Comparison of ENCODE assay signal across 11 mouse cellular contexts in the genomic region with DNA sequence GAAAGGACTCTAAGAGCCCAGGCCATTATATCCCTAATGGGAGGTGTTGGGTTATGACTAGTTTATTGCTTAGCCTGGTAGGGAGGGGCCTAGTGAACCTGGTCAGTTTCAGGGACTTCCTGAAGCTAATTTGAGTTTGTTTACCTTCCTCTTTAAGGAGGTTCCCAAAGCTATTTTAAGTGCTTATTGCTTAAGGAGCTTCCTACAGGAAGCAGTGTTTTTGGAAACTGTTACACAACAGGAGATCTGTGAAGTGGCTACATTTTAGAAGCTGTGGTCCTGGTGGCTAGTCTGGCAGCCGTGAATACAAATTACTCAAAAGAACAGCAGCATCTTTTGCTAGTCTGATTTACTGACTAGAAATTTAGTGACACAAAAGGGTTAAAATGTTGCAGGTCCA. TPM values are rescaled to one million over a fixed set of nuclear protein-coding genes. Genes with fewer than 3 reads are reported as not detected.
DNase-seq lines count a peak whose midpoint lies in the region; ATAC-seq and TF ChIP-seq lines count a peak whose summit lies in the region.
"Had no signal": no experiment of that assay in that cellular context is flagged by ENCODE, and none has a peak within 500 bp of the region (broad histone marks: within the 10 kb centered on the region; RNA-seq: fewer than 3 reads in every experiment).

No protein-coding gene starts in this region.

- no peaks in the 10 kb centered on the region for H3K9me3 ChIP-seq in midbrain, embryonic 11.5 days (ENCODE audit: control insufficient read depth, low read length)
- H3K9me3 ChIP-seq in stomach, postnatal 0 days (ENCODE audit: control insufficient read depth, low read length), result no peaks in the 10 kb centered on the region

- 52% methylated on average over 1 of the region's 1 CpGs for WGBS in heart, adult 2 months
- WGBS in midbrain, embryonic 11.5 days, result 92% methylated on average over 1 of the region's 1 CpGs
- 76% methylated on average over 1 of the region's 1 CpGs for whole genome bisulfite sequencing in stomach, postnatal 0 days
- WGBS in lung, adult 2 months, result 33% methylated on average over 1 of the region's 1 CpGs

- H3K4me2 ChIP-seq in midbrain, embryonic 11.5 days, result peak overlapping the region; percentile 91; the same call in 1 of the 2 replicates
- no peak overlapping the region for H3K4me2 ChIP-seq in stomach, postnatal 0 days (replicated peaks; ENCODE audit: low read depth)

- no peak for TF ChIP-seq EP300 in heart, adult 2 months (IDR thresholded peaks at IDR 0.05; ENCODE audit: insufficient read depth, low read depth, low read length)
- no peak for TF ChIP-seq EP300 in stomach, postnatal 0 days (optimal IDR thresholded peaks at IDR 0.05)

- no peak overlapping the region for H3K9ac ChIP-seq in heart, adult 2 months (ENCODE audit: low read depth, low read length)
- 0 out of 2 replicates have a peak overlapping the region, but pooled peaks have one; percentile 69 for H3K9ac ChIP-seq in midbrain, embryonic 11.5 days (ENCODE audit: low read length)
- H3K9ac ChIP-seq in stomach, postnatal 0 days (ENCODE audit: low read length), result no peak overlapping the region

- no peaks in the 10 kb centered on the region for H3K27me3 ChIP-seq in heart, adult 2 months (ENCODE audit: control insufficient read depth, insufficient read depth, low read length)
- H3K27me3 ChIP-seq in testis, adult 2 months (ENCODE audit: control insufficient read depth, insufficient read depth, low read length), result no peaks in the 10 kb centered on the region
- H3K27me3 ChIP-seq in midbrain, embryonic 11.5 days (ENCODE audit: control insufficient read depth, insufficient read depth, low read length), result no peaks in the 10 kb centered on the region
- no peaks in the 10 kb centered on the region for H3K27me3 ChIP-seq in stomach, postnatal 0 days (ENCODE audit: control insufficient read depth, insufficient read depth, low read length)

- no peak for DNase-seq in heart, adult 2 months
- no peak for DNase-seq in heart, adult 9 months (ENCODE audit: low spot score in 2 of 2)
- DNase-seq in testis, postnatal 10 days (ENCODE audit: low spot score), result no peak
- no peak for DNase-seq in midbrain, embryonic 11.5 days (ENCODE audit: low spot score, missing footprints)
- no peak for DNase-seq in left cerebral cortex, adult 9 months (ENCODE audit: low spot score in 2 of 2)
- no peak for DNase-seq in stomach, postnatal 0 days (ENCODE audit: low spot score)
- no peak for DNase-seq in lung, adult 2 months
- DNase-seq: kidney, adult 18-20 months; thymus, postnatal 36 days had no signal

- no peak for TF ChIP-seq CTCF in heart, adult 2 months (IDR thresholded peaks at IDR 0.05)
- no peak for TF ChIP-seq CTCF in testis, adult 2 months (IDR thresholded peaks at IDR 0.05; ENCODE audit: control insufficient read depth, insufficient read depth, insufficient replicate concordance, low read depth, low read length)
- no peak for TF ChIP-seq CTCF in stomach, postnatal 0 days (IDR thresholded peaks at IDR 0.05; ENCODE audit: low read depth)
- TF ChIP-seq CTCF in lung, adult 2 months (IDR thresholded peaks at IDR 0.05; ENCODE audit: insufficient read depth, low read length), result no peak

- H3K36me3 ChIP-seq in heart, adult 2 months (ENCODE audit: control insufficient read depth, insufficient read depth, low read length), result no peaks in the 10 kb centered on the region; the same call in 1 of the 2 replicates
- H3K36me3 ChIP-seq in testis, adult 2 months (ENCODE audit: control insufficient read depth, insufficient read depth, low read length), result no peaks in the 10 kb centered on the region
- no peaks in the 10 kb centered on the region for H3K36me3 ChIP-seq in midbrain, embryonic 11.5 days (ENCODE audit: control insufficient read depth, insufficient read depth, low read length)
- no peaks in the 10 kb centered on the region for H3K36me3 ChIP-seq in stomach, postnatal 0 days (ENCODE audit: control insufficient read depth, insufficient read depth, low read length)

- H3K79me2 ChIP-seq in heart, adult 2 months (replicated peaks; ENCODE audit: control insufficient read depth, insufficient read depth, low read length), result no peaks in the 10 kb centered on the region

- intact Hi-C loops in heart, adult 2 months (cut with DNase I), result no loop called here

- ATAC-seq in midbrain, embryonic 11.5 days (ENCODE audit: low FRiP score), result no peak
- ATAC-seq in stomach, postnatal 0 days (ENCODE audit: low FRiP score, low TSS enrichment), result no peak

- peak overlapping the region; percentile 63 for H3K27ac ChIP-seq in heart, adult 2 months
- no peak overlapping the region for H3K27ac ChIP-seq in testis, adult 2 months (ENCODE audit: control insufficient read depth, insufficient read depth, low read depth, low read length)
- H3K27ac ChIP-seq in midbrain, embryonic 11.5 days (ENCODE audit: low read depth, low read length), result no peak overlapping the region
- no peak overlapping the region for H3K27ac ChIP-seq in stomach, postnatal 0 days (replicated peaks)

- no peak overlapping the region for H3K4me3 ChIP-seq in heart, adult 2 months
- H3K4me3 ChIP-seq in testis, adult 2 months (ENCODE audit: control insufficient read depth, low read depth, low read length), result peak overlapping the region; percentile 88; the same call in 1 of the 2 replicates
- H3K4me3 ChIP-seq in midbrain, embryonic 11.5 days (ENCODE audit: low read depth, low read length), result no peak overlapping the region
- no peak overlapping the region for H3K4me3 ChIP-seq in stomach, postnatal 0 days (ENCODE audit: low read depth, low read length)
- H3K4me3 ChIP-seq in lung, adult 2 months (replicated peaks; ENCODE audit: extremely low read depth, low read depth, low read length), result no peak overlapping the region

- H3K4me1 ChIP-seq in heart, adult 2 months (ENCODE audit: control insufficient read depth, insufficient read depth, low read length), result peaks cover 5% of the 10 kb centered on the region
- peaks cover 7% of the 10 kb centered on the region for H3K4me1 ChIP-seq in testis, adult 2 months (ENCODE audit: control insufficient read depth, insufficient read depth, low read length)
- H3K4me1 ChIP-seq in midbrain, embryonic 11.5 days (ENCODE audit: control insufficient read depth, insufficient read depth, low read length), result 0 out of 2 replicates have a peak, but pooled peaks cover 3% of the 10 kb centered on the region
- peaks cover 4% of the 10 kb centered on the region; the same call in 1 of the 2 replicates for H3K4me1 ChIP-seq in stomach, postnatal 0 days (replicated peaks; ENCODE audit: control insufficient read depth, insufficient read depth)
- H3K4me1 ChIP-seq in lung, adult 2 months (ENCODE audit: control insufficient read depth, insufficient read depth, low read length), result 0 out of 2 replicates have a peak, but pooled peaks cover 5% of the 10 kb centered on the region

- TF ChIP-seq POLR2A in heart, adult 2 months (IDR thresholded peaks at IDR 0.05; ENCODE audit: insufficient read depth, low read depth, low read length), result no peak
- TF ChIP-seq POLR2A in testis, adult 2 months (IDR thresholded peaks at IDR 0.05; ENCODE audit: control insufficient read depth, low read depth, low read length), result no peak
- TF ChIP-seq POLR2A in lung, adult 2 months (IDR thresholded peaks at IDR 0.05; ENCODE audit: borderline replicate concordance, extremely low read depth, low read depth, low read length), result no peak

RNA-seq across cellular contexts. Expression of a gene that starts 1.3 kb away (rescaled TPM):
- 10 to 100 TPM; 29.9 to 32.0 TPM for total RNA-seq in heart, adult 2 months (2021)
- polyA plus RNA-seq in heart, adult 2 months (2012; rRNA removed), result 38.9 and 55.5 TPM in 2 replicates
- polyA plus RNA-seq in testis, adult 2 months (2012; rRNA removed), result 3.3 and 3.6 TPM in 2 replicates
- 9.8 and 11.3 TPM in 2 replicates for polyA plus RNA-seq in midbrain, embryonic 11.5 days (2014; fragmentation: Nextera tagmentation; extraction: Ambion mirVana)
- 6.7 and 7.3 TPM in 2 replicates for polyA plus RNA-seq in stomach, postnatal 0 days (2015; fragmentation: Nextera tagmentation; extraction: Ambion mirVana)
- polyA plus RNA-seq in lung, adult 2 months (2012; rRNA removed), result 11.3 and 21.1 TPM in 2 replicates

RNA-seq across cellular contexts. Expression of a gene that starts 21.9 kb away (rescaled TPM):
- 10 to 100 TPM; 70.9 to 71.3 TPM for total RNA-seq in heart, adult 2 months (2021)
- 53.3 and 71.9 TPM in 2 replicates for polyA plus RNA-seq in heart, adult 2 months (2012; rRNA removed)
- 31.4 and 33.7 TPM in 2 replicates for polyA plus RNA-seq in testis, adult 2 months (2012; rRNA removed)
- polyA plus RNA-seq in midbrain, embryonic 11.5 days (2014; fragmentation: Nextera tagmentation; extraction: Ambion mirVana), result 30.4 and 32.6 TPM in 2 replicates
- 41.5 and 47.7 TPM in 2 replicates for polyA plus RNA-seq in stomach, postnatal 0 days (2015; fragmentation: Nextera tagmentation; extraction: Ambion mirVana)
- polyA plus RNA-seq in lung, adult 2 months (2012; rRNA removed), result 101 and 132 TPM in 2 replicates

RNA-seq across cellular contexts. Expression of a gene that starts 56.6 kb away (rescaled TPM):
- under 1 TPM in 1 of 2 experiments, not detected in 1; 0.10 TPM for total RNA-seq in heart, adult 2 months (2021)
- 0.04 and 0.38 TPM in 2 replicates for polyA plus RNA-seq in heart, adult 2 months (2012; rRNA removed)
- polyA plus RNA-seq in testis, adult 2 months (2012; rRNA removed), result 0.06 TPM in 1 of 2 replicates, not detected in the other
- 0.10 TPM in 1 of 2 replicates, not detected in the other for polyA plus RNA-seq in midbrain, embryonic 11.5 days (2014; fragmentation: Nextera tagmentation; extraction: Ambion mirVana)
- 0.05 TPM in 1 of 2 replicates, not detected in the other for polyA plus RNA-seq in stomach, postnatal 0 days (2015; fragmentation: Nextera tagmentation; extraction: Ambion mirVana)
- 0.15 and 0.24 TPM in 2 replicates for polyA plus RNA-seq in lung, adult 2 months (2012; rRNA removed)
- total RNA-seq: MEL had no signal
